Mouse (Mus musculus): ENCODE measurements around the gene 4930412O13Rik.

Gene 4930412O13Rik

GRCm38 (mm10) chr2:9880271-9880670 lies 781 bp upstream of the 4930412O13Rik start:
- no peak for DNase-seq (ENCODE audit: low spot score)

GRCm38 (mm10) chr2:9881611-9882023 lies 565 bp downstream of the 4930412O13Rik start:
- no peak for DNase-seq (ENCODE audit: low spot score)

GRCm38 (mm10) chr2:9882371-9882925 lies 1.4 kb downstream of the 4930412O13Rik start:
- DNase-seq (ENCODE audit: low spot score), result no peak

GRCm38 (mm10) chr2:9882926-9883802 lies 2.1 kb downstream of the 4930412O13Rik start:
- no peak for DNase-seq (ENCODE audit: low spot score)

DNA sequence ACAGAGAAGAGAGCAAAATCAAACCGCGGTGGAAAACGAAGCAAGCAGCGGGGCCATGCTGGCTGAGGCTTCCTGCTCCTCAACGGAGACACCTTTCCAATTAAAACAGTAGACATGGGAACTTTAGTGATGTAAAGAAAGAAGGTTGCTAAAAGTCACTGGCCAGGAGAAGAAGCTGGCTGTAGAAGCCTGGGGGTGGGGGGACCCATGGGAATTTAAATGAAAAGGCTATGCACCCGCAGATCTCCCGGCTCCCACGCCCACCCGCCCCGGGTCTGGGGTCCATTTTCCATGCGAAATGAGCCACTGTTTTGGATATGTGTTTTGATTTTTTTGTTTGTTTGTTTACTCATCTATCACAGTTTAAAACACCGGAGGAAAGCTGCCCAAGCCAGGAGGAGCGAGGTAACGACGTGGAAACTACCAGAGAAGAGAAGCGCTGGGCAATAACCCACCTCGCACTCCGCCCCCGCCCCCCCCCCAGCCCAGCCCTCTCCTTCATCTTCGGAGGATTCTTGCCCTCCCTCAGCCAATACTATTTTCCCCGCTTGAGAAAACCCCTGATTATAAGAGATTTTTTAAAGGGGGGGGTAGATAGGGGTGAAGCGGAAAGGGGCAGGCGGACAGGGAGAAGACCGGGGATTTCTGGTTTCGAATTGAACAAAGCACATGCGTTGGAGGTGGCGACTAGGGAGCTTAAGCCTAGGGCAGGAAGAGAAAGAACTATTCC lies 2.9 kb downstream of the 4930412O13Rik start:
- no peak for DNase-seq (ENCODE audit: low spot score)

DNA sequence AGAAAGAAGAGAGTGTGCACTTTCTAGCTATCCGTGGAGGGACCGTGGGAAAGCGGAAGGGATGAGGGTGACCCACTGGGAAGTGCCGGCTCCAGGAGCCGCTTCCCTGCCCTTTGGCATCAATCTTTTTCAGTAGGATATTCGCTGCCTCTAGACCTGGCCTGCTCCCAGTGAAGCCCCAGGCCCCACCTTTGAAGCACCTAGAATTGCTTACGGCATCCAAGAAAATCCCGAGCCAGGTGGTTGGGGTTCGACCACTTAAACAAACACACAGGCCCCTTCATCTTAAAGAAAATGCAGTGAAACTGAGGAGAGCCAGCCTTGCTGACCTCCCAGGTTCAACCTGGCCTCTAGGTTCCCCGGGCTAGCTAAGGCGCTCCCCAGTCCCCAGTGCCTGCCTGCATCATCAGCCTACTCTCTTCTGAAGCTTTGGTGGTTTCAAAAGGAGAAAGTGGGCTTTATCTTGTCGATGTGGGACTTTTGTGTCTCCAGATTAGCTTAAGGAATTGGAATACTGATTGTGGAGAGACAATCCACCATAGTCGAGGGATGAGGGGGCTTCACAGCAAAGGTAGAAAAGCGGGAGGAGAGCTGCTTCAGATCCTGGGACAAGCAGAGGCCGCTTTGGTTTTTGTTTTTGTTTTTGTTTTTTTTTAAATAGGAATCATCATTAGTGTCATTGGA lies 3.6 kb downstream of the 4930412O13Rik start:
- DNase-seq (ENCODE audit: low spot score), result no peak

- DNase-seq (ENCODE audit: low spot score), result no peak
Observed at GRCm38 (mm10) chr2:9885217-9885770, 4.2 kb downstream of the 4930412O13Rik start.

- no peak for DNase-seq (ENCODE audit: low spot score)
Observed at GRCm38 (mm10) chr2:9886031-9886430, 5.0 kb downstream of the 4930412O13Rik start.

- no peak for DNase-seq (ENCODE audit: low spot score)
Observed at GRCm38 (mm10) chr2:9886921-9887610, 6.0 kb downstream of the 4930412O13Rik start.

DNA sequence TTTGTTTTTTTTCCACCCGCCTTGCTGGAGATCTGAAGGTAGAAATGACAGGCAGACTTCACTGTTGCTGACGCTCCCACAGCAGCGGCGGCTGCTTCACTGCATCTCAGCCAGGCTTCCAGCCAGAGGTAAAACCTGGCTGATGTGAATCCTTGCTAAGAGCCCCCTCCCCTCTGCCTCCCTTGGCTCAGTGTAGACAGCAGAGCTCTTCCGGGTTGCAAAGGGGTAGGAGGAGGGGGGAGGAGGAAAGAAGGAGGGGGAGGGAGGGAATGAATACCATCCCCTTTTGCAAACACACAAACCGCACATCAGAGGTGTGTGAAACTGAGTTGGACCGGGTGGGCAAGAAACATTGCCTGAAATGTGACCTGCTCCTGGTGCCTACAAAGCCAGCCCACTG lies 6.6 kb downstream of the 4930412O13Rik start:
- DNase-seq (ENCODE audit: low spot score), result no peak

- DNase-seq (ENCODE audit: low spot score), result no peak
Observed at GRCm38 (mm10) chr2:9888913-9889650, 8.0 kb downstream of the 4930412O13Rik start, which contains the start of gene 9230102O04Rik. TSS of gene 9230102O04Rik (minus strand) at chr2:9889540.

DNA sequence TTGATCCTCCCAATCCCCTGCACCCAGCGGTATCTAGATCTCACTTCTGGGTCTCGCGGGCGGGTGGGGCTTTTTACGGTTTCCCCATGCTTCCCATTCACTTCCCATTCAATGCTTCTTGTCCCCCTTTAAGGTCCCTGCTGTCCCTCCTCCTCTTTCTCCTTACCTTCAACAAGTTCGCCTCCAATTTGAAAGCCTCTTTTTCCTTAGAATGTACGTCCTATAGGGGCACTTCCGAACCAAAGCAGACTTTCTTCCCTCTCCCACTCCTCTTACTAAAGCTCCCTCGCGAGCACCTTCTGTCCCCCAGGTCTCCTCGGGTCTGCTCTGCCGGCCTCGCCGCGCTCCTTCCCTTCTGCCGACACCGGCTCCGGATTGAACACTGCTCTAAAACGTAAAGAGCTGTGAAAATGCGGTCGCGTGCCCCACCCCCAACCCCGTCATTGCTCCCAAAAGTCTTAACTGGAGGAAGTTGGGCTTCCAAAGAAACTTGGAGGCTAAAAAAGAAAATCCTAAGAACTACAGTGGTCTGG lies 8.7 kb downstream of the 4930412O13Rik start, which contains the start of gene Gata3:
Gene Gata3, minus strand, starts transcription at position 384 of the 533 bp plus-strand sequence.
- DNase-seq (ENCODE audit: low spot score), result no peak

DNA sequence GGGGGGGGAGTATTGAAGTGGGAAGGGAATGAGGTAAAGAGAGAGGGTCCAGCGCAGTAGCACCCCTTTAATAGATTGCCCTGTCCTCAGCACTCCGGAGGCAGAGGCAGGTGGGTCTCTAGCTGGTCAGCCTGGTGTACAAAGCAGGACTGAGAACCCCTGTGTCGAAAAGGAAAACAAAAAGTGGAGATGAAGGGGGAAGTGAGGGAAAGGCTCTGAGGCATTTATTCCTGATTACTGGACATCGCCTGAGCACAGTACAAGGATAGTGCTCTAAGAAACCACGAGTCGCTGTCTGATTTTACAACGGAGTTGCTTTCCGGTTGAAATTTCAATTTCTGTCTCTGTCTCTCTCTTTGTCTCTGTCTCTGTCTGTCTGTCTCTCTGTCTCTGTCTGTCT lies 9.2 kb downstream of the 4930412O13Rik start:
- DNase-seq (ENCODE audit: low spot score), result no peak

GRCm38 (mm10) chr2:9890906-9891305 lies 9.9 kb downstream of the 4930412O13Rik start:
- no peak for DNase-seq (ENCODE audit: low spot score)

DNA sequence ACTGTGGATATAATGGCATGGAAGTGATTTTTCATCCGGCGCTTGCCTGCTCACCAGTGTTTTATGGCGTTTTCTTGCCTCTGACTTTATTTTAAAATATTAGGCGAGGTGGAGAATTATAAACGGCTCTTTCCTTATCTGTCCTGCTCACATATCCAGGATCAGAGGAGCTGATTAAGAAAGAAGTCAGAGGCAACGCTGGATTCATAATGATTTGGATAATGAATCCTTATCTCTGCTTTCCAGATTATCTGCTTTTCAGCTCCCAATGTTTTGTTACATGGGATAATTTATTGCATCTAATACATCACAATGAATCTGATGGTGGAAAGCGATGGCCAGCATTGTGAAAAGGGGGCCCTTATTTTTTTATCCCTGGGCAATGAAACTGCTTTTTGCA lies 11.5 kb downstream of the 4930412O13Rik start:
- no peak for DNase-seq (ENCODE audit: low spot score)

GRCm38 (mm10) chr2:9893272-9893953 lies 12.4 kb downstream of the 4930412O13Rik start:
- no peak for DNase-seq (ENCODE audit: low spot score)

DNA sequence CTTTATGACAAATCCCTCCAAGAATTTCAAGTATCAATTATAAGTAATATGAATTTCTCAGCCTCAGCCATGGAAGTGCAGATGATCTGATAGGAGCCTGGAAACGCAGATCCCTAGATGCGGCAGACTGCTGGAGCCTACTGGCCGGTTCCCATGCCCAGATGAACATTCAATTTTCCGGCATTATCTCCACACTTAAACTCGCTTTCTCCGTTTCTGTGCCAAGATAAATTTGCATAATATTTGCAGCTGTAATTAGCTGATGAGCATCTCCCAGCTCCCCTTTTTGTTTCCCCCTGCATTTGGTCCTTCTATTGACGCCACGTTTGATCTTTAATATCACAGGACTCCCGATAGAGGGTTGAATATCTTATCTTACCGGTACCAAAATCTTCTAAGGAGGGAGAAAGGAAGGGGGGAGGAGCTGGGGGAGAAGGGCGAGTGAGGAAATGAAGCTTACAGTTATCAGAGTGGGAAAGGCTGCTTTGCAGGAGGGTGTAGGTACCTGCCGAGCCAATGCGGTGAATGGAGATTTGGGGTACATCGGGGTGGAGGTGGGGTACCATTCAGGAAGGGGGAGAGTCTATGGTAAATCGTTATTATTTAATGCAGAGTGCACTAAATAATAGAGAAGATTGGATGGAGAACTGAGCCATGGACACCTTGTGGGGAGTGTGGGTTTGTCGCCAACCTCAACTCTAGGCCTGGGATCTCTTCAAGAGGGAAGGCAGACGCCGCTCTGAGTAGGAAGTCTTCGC lies 14.0 kb downstream of the 4930412O13Rik start:
- DNase-seq (ENCODE audit: low spot score), result no peak

DNA sequence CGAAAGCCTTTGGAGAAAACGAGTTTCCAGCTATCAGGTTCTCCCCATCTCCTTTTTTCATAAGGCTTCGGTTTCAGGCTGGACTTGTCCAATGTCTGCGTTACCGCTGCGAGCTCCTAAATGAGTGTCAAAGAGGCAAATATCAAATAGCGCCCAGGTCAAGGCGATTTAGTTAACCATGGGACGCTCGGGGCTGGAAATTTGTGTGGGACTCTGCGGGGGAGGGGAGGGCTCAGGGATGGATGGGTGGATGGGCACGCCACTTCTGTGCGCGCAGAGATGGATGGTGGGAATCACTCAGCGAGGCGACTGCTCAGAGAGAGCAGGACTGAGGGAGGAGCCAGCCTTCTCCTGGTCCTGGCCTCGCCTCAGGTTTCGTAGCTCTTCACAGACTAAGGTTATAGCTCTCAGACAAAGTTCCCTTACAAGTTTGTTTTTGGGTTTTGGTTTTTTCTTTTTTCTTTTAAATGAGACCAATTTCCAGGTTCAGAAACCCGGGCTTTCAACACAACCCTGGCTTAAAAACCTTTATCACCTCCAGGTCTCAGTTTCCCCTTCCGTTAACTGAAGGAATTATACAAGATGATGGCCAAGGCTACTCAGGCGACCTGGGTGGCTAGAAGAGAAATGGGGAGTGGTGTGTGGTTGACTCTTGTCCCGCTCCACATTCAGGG lies 15.2 kb downstream of the 4930412O13Rik start:
- no peak for DNase-seq (ENCODE audit: low spot score)

All from testis, postnatal 14 days (tissue).